Mouse (Mus musculus) forebrain, embryonic 16.5 days (tissue): ENCODE measurements at regions not wholly inside any gene's neighbourhood (a gene's known extent, or its start where the extent isn't known, plus 50 kb on each side); places are given as distances from the start of the nearest gene placed in this dataset.

Experiments
- ATAC-seq: fragments of 200-750 bp; cut with Nextera tagmentation; 2 replicates; pipeline ENCODE4 v1.8.0; 2017; ENCODE audit warnings: mild to moderate bottlenecking, moderate library complexity
- H3K27ac ChIP-seq: fragments of 300-500 bp; sonication (generic); 2 replicates; pipeline ENCODE4 v1.5.1; 2014; ENCODE audit warnings: low read length, control low read depth
- H3K27me3 ChIP-seq: fragments of 300-500 bp; sonication (generic); replicated peaks from 2 replicates; pipeline ENCODE4 v1.6.1; 2014; ENCODE audit warnings: low read length; ENCODE audit not compliant: control insufficient read depth, insufficient read depth
- H3K36me3 ChIP-seq: fragments of 300-500 bp; sonication (generic); 2 replicates; pipeline ENCODE4 v1.6.1; 2014; ENCODE audit not compliant: control insufficient read depth, insufficient read depth
- H3K4me1 ChIP-seq: fragments of 300-500 bp; sonication (generic); replicated peaks from 2 replicates; pipeline ENCODE4 v1.6.1; 2014; ENCODE audit warnings: low read length; ENCODE audit not compliant: control insufficient read depth, insufficient read depth
- H3K4me2 ChIP-seq: fragments of 300-500 bp; sonication (generic); 2 replicates; pipeline ENCODE4 v1.6.1; 2014; ENCODE audit warnings: mild to moderate bottlenecking, low read length, control low read depth
- H3K4me3 ChIP-seq: fragments of 300-500 bp; sonication (generic); replicated peaks from 2 replicates; pipeline ENCODE4 v1.5.1; 2014; ENCODE audit warnings: mild to moderate bottlenecking, low read length, control low read depth
- H3K9ac ChIP-seq: fragments of 300-500 bp; sonication (generic); replicated peaks from 2 replicates; pipeline ENCODE4 v1.6.1; 2014; ENCODE audit warnings: low read depth, low read length, control low read depth
- H3K9me3 ChIP-seq: fragments of 300-500 bp; sonication (generic); 2 replicates; pipeline ENCODE4 v1.6.1; 2016; ENCODE audit warnings: low read length; ENCODE audit not compliant: control insufficient read depth
- WGBS: fragments of 180-500 bp; shearing (Covaris S2); extraction: QIAGEN DNeasy Blood & Tissue Kit; methylation state at CpG from one replicate; pipeline ENCODE4 v1.1.7; 2014; 5-methylcytosine and 5-hydroxymethylcytosine counted together

- 52% methylated on average over 5 of the region's 5 CpGs for WGBS
- ATAC-seq = no peak
- no peaks in the 10 kb centered on the region for H3K27me3 ChIP-seq
- H3K9ac ChIP-seq = no peak overlapping the region
- H3K36me3 ChIP-seq = no peaks in the 10 kb centered on the region
- H3K4me1 ChIP-seq = peaks cover 15% of the 10 kb centered on the region
- no peaks in the 10 kb centered on the region for H3K9me3 ChIP-seq
- H3K27ac ChIP-seq = no peak overlapping the region
- no peak overlapping the region for H3K4me2 ChIP-seq
- H3K4me3 ChIP-seq = no peak overlapping the region
Measured at GRCm38 (mm10) chr9:62220451-62220850, 61.6 kb downstream of the Spesp1 start.

GRCm38 (mm10) chr9:62215151-62215859 lies 66.7 kb downstream of the Spesp1 start:
- no peak for ATAC-seq
- Histone ChIP-seq H3K9ac (no peak overlapping the region), H3K9me3 (no peaks in the 10 kb centered on the region), H3K27me3 (no peaks in the 10 kb centered on the region), H3K4me2 (no peak overlapping the region), H3K4me3 (no peak overlapping the region), H3K4me1 (peaks cover 3% of the 10 kb centered on the region; the same call in 1 of the 2 replicates), H3K27ac (no peak overlapping the region), H3K36me3 (no peaks in the 10 kb centered on the region)
- 74% methylated on average over 13 of the region's 13 CpGs for WGBS

- Histone ChIP-seq H3K4me3 (no peak overlapping the region), H3K36me3 (no peaks in the 10 kb centered on the region), H3K9me3 (no peaks in the 10 kb centered on the region), H3K9ac (no peak overlapping the region), H3K4me1 (0 out of 2 replicates have a peak, but pooled peaks cover 2% of the 10 kb centered on the region), H3K4me2 (no peak overlapping the region), H3K27me3 (no peaks in the 10 kb centered on the region), H3K27ac (no peak overlapping the region)
- no peak for ATAC-seq
- 90% methylated on average over 4 of the region's 4 CpGs for WGBS
Measured at GRCm38 (mm10) chr9:62214546-62214945, 67.5 kb downstream of the Spesp1 start.

DNA sequence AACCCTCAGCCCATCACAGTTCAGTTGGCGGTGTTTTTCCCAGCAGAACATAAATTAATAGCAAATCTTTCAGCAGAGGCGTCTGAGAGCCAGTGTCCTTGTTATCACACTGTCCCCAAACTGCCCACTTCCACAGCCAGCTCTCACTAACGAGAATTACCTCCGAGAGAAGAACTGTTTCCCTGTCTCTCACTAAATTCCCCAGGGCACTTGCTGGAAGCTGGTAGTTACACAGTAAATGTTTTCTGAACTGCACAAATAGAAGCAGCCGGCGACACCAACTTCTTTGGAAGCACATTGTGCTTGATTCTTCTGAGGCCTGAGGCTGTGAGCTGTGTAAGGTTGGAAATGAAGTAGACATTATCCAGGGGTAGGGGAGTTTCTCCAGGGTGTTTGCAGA lies 69.4 kb downstream of the Spesp1 start:
- no peak overlapping the region for H3K27ac ChIP-seq
- ATAC-seq = no peak
- no peak overlapping the region for H3K9ac ChIP-seq
- no peak overlapping the region for H3K4me3 ChIP-seq
- 0 out of 2 replicates have a peak, but pooled peaks cover 2% of the 10 kb centered on the region for H3K4me1 ChIP-seq
- no peak overlapping the region for H3K4me2 ChIP-seq
- no peaks in the 10 kb centered on the region for H3K27me3 ChIP-seq
- no peaks in the 10 kb centered on the region for H3K9me3 ChIP-seq
- no peaks in the 10 kb centered on the region for H3K36me3 ChIP-seq
- WGBS = 48% methylated on average over 6 of the region's 6 CpGs

- no peak overlapping the region for H3K9ac ChIP-seq
- no peak overlapping the region for H3K4me2 ChIP-seq
- no peak for ATAC-seq
- no peak overlapping the region for H3K4me3 ChIP-seq
- no peaks in the 10 kb centered on the region for H3K27me3 ChIP-seq
- no peaks in the 10 kb centered on the region for H3K9me3 ChIP-seq
- 88% methylated on average over 5 of the region's 5 CpGs for WGBS
- no peaks in the 10 kb centered on the region for H3K36me3 ChIP-seq
- 0 out of 2 replicates have a peak, but pooled peaks cover 2% of the 10 kb centered on the region for H3K4me1 ChIP-seq
- no peak overlapping the region for H3K27ac ChIP-seq
Measured at GRCm38 (mm10) chr9:62210815-62211214, 71.2 kb downstream of the Spesp1 start.

DNA sequence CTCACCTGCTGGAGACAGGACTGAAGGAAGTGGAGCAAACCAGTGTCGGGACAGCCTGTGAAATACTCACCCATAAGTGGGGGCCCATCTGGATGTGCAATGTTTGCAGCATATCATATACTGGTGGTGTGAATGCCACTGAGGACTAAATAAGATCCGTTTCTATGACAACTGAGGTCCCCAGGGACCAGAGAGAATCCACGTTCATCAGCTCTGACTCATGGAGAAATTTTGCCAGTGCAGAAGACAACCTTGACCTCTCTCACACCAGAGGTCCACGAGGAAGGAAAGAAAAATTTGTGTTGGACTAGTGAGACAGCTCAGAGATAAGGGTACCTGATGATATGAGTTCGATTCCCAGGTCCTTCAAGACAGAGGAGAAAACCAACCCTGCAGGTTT lies 73.6 kb downstream of the Spesp1 start:
- H3K4me2 ChIP-seq = no peak overlapping the region
- H3K36me3 ChIP-seq = no peaks in the 10 kb centered on the region
- no peak overlapping the region for H3K4me3 ChIP-seq
- H3K27me3 ChIP-seq = no peaks in the 10 kb centered on the region
- no peak overlapping the region for H3K27ac ChIP-seq
- ATAC-seq = no peak
- H3K4me1 ChIP-seq = 0 out of 2 replicates have a peak, but pooled peaks cover 2% of the 10 kb centered on the region
- WGBS = 68% methylated on average over 5 of the region's 5 CpGs
- no peak overlapping the region for H3K9ac ChIP-seq
- no peaks in the 10 kb centered on the region for H3K9me3 ChIP-seq

GRCm38 (mm10) chr9:62205264-62205663 lies 76.7 kb downstream of the Spesp1 start:
- 78% methylated on average over 4 of the region's 4 CpGs for WGBS
- H3K27ac ChIP-seq = no peak overlapping the region
- no peaks in the 10 kb centered on the region for H3K36me3 ChIP-seq
- H3K9me3 ChIP-seq = no peaks in the 10 kb centered on the region
- H3K9ac ChIP-seq = no peak overlapping the region
- no peaks in the 10 kb centered on the region for H3K4me1 ChIP-seq
- H3K4me2 ChIP-seq = no peak overlapping the region
- no peak overlapping the region for H3K4me3 ChIP-seq
- no peaks in the 10 kb centered on the region for H3K27me3 ChIP-seq
- no peak for ATAC-seq

- Histone ChIP-seq H3K9ac (no peak overlapping the region), H3K4me3 (no peak overlapping the region), H3K27me3 (no peaks in the 10 kb centered on the region), H3K36me3 (no peaks in the 10 kb centered on the region), H3K27ac (no peak overlapping the region), H3K4me2 (no peak overlapping the region), H3K4me1 (no peaks in the 10 kb centered on the region), H3K9me3 (no peaks in the 10 kb centered on the region)
- no peak for ATAC-seq
- WGBS = 12% methylated on average over 4 of the region's 4 CpGs
Measured at GRCm38 (mm10) chr9:62203556-62203955, 78.5 kb downstream of the Spesp1 start.

- Histone ChIP-seq H3K36me3 (no peaks in the 10 kb centered on the region), H3K27me3 (no peaks in the 10 kb centered on the region), H3K4me2 (no peak overlapping the region), H3K27ac (no peak overlapping the region), H3K9ac (no peak overlapping the region), H3K9me3 (no peaks in the 10 kb centered on the region), H3K4me1 (no peaks in the 10 kb centered on the region), H3K4me3 (no peak overlapping the region)
- WGBS = 95% methylated on average over 2 of the region's 2 CpGs
- ATAC-seq = no peak
Measured at GRCm38 (mm10) chr9:62202331-62202730, 79.7 kb downstream of the Spesp1 start.

GRCm38 (mm10) chr9:62197486-62197885 lies 75.0 kb upstream of the Glce start:
- Histone ChIP-seq H3K4me1 (peaks cover under 1% of the 10 kb centered on the region), H3K4me3 (no peak overlapping the region), H3K36me3 (no peaks in the 10 kb centered on the region), H3K27ac (no peak overlapping the region), H3K4me2 (no peak overlapping the region), H3K9me3 (no peaks in the 10 kb centered on the region), H3K27me3 (no peaks in the 10 kb centered on the region), H3K9ac (no peak overlapping the region)
- ATAC-seq = no peak
- WGBS = 70% methylated on average over 2 of the region's 2 CpGs
